Mouse (Mus musculus): ENCODE data around the gene Eif3i. TPM values are rescaled to one million over a fixed set of nuclear protein-coding genes. Genes with fewer than 3 reads are reported as not detected.
A peak's percentile ranks its signal among the peaks of the same experiment; 100 is the strongest.
"Not testable (repeated sequence)": the region's sequence is repeated elsewhere in the genome, so short reads cannot be mapped to it uniquely, and the experiment has no call there.

Gene Eif3i
- polyA plus RNA-seq, 1 experiment, result 337 TPM

DNA sequence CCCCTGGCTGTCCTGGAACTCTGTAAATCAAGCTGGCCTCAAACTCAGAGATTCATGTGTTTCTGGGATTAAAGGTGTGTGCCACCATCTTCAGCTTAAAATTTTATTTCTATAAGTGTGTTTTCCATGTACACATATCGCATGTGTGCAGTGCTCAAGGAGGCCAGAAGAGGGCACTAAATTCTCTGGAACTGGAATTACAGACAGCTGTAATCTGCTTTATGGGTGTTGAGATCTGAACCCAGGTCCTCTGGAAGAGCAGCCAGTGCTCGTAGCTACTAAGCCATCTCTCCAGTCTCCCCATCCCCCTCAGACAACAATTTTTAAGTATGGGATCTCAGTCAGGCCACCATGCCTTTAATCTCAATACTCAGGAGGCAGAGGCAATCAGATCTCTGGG, 51.1 kb downstream of the Eif3i start:
- DNase-seq (ENCODE audit: low read depth, low spot score), result no peak
- 91% methylated on average over 2 of the region's 2 CpGs for WGBS

DNA sequence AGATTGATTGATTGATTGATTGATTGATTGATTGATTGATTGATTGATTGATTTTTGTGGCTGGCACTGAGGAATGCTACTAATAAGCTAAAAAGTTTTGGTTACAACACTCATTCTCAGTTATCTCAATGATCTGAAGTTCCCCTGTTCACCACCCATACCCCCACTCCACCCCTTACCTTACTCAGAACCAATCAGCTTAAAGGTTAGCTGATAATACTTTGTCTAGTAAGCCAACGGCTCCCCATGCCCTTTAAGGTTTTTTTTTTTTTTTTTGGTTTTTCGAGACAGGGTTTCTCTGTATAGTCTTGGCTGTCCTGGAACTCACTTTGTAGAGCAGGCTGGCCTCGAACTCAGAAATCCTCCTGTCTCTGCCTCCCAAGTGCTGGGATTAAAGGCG, 52.8 kb downstream of the Eif3i start:
- 89% methylated on average over 4 of the region's 4 CpGs for WGBS

DNA sequence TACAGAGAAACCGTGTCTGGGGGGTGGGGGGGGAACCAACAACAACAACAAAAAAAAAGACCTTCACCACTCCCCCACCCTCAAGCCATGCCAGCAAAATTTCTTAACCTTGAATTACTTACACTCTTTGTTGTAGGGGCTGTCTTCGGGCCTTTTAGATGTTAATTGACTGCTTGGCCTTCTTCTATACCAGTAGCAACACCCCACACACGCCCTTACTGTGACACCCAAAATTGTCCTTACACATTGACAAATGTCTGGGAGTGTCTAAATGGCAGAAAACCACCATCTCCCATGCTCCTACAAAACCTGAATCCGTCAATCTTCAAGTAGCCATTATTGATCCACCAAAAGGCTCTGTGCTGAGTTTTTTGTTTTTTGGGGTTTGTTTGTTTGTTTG, 56.3 kb downstream of the Eif3i start:
- no peak for DNase-seq (ENCODE audit: low read depth, low spot score)
- WGBS, result 51% methylated on average over 4 of the region's 4 CpGs

More for the DNA sequence above, 52.8 kb downstream of the Eif3i start:
- not testable (repeated sequence) for DNase-seq (ENCODE audit: low read depth, low spot score)

DNA sequence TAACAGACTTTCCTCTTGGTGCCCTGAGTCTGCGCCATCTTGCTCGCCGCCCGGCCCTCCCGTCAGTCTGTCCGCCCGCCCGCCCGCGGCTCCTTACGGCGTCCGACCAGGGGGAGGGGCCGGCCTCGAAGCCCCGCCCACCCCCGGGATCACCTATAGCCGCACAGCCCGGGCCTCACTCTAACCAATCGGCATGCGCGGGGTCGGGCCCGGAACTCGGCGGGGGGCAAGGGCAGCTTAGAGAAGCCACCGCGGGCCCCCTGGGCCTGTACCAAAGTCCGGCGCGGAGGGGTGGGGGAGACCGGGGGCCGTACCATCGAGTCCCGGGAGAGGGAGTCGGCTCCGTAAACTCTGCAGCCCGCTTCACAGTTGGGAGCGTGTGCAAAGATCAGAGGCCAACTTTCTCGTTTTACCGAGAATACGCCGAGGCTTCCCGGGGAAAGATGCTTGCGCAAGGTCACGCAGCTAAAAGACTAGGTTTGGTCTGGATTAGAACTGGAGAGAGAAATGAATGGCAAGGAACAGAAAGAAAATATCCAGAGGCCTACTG, 57.8 kb downstream of the Eif3i start, which contains the start of gene Hdac1:
Gene Hdac1, minus strand, starts transcription at position 122 of the 550 bp plus-strand sequence.
- DNase-seq (ENCODE audit: low read depth, low spot score), result peak; percentile 85
- WGBS, result 2% methylated on average over 46 of the region's 46 CpGs

Other genes starting within 250 kb of the Eif3i start
- 10.6 and 11.3 TPM in 2 replicates for gene Zbtb8a, start 222.5 kb downstream of the Eif3i start, polyA plus RNA-seq (2012; rRNA removed)
- 0.02 TPM in 1 of 2 replicates, not detected in the other for gene Zbtb8b, start 159.8 kb downstream of the Eif3i start, polyA plus RNA-seq (2012; rRNA removed)
- gene Bsdc1, start 139.1 kb downstream of the Eif3i start, polyA plus RNA-seq (2012; rRNA removed), result 22.8 and 26.3 TPM in 2 replicates
- gene Tssk3, start 109.6 kb downstream of the Eif3i start, polyA plus RNA-seq (2012; rRNA removed), result not detected in 2 replicates
- 0.17 TPM in 1 of 2 replicates, not detected in the other for gene Fam229a, start 109.5 kb downstream of the Eif3i start, polyA plus RNA-seq (2012; rRNA removed)
- gene Marcksl1, start 87.1 kb downstream of the Eif3i start, polyA plus RNA-seq (2012; rRNA removed), result 29.3 and 50.1 TPM in 2 replicates
- 56.6 and 67.3 TPM in 2 replicates for gene Hdac1, start 57.9 kb downstream of the Eif3i start, polyA plus RNA-seq (2012; rRNA removed)
- gene Lck, start 27.0 kb downstream of the Eif3i start, polyA plus RNA-seq (2012; rRNA removed), result 20.6 TPM in 2 replicates
- 0.57 and 0.71 TPM in 2 replicates for gene Fam167b, start 22.1 kb downstream of the Eif3i start, polyA plus RNA-seq (2012; rRNA removed)
- 113 and 137 TPM in 2 replicates for gene Tmem234, start within 50 bp of the Eif3i start, polyA plus RNA-seq (2012; rRNA removed)
- 0.99 and 1.1 TPM in 2 replicates for gene Dcdc2b, start 13.6 kb upstream of the Eif3i start, polyA plus RNA-seq (2012; rRNA removed)
- gene Iqcc, start 18.5 kb upstream of the Eif3i start, polyA plus RNA-seq (2012; rRNA removed), result 19.2 and 21.1 TPM in 2 replicates
- gene Ccdc28b, start 23.3 kb upstream of the Eif3i start, polyA plus RNA-seq (2012; rRNA removed), result 9.4 and 12.3 TPM in 2 replicates
- 20.3 and 21.6 TPM in 2 replicates for gene Txlna, start 40.4 kb upstream of the Eif3i start, polyA plus RNA-seq (2012; rRNA removed)
- 15.1 and 19.7 TPM in 2 replicates for gene Kpna6, start 72.1 kb upstream of the Eif3i start, polyA plus RNA-seq (2012; rRNA removed)
- gene Tmem39b, start 96.2 kb upstream of the Eif3i start, polyA plus RNA-seq (2012; rRNA removed), result 21.5 and 23.2 TPM in 2 replicates
- gene Khdrbs1, start 141.7 kb upstream of the Eif3i start, polyA plus RNA-seq (2012; rRNA removed), result 13.9 and 16.1 TPM in 2 replicates
- 37.8 and 39.6 TPM in 2 replicates for gene Ptp4a2, start 210.6 kb upstream of the Eif3i start, polyA plus RNA-seq (2012; rRNA removed)